Mouse (Mus musculus): Measurements from ENCODE around the gene Sf3b5. TPM values are rescaled to one million over a fixed set of nuclear protein-coding genes. Genes with fewer than 3 reads are reported as not detected.

Sf3b5 gene
- polyA plus RNA-seq, 1 experiment from 2014 or later, result 36.8 TPM

DNA sequence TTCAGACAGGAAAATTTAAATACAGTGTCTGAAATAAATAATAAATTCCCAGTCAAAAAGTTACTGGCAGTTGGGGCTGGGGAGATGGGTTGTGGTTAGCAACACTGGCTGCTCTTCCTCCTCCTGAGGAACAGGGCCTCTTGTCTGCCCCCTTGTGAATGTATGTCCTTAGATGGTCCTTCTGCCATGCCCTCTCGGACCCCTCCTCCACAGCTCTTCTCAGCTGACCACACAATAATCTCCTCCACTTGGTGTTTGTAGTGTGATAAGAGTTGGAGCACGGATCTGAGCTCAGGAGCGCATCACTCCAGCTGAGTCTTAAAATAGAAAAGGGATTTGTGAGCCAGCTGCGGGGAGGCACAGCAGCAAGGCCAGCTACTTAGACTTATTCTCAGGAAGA is 18.2 kb upstream of the Sf3b5 start:
- Histone ChIP-seq H3K9ac (ENCODE audit: low read length) (no peak overlapping the region), H3K36me3 (ENCODE audit: control insufficient read depth, insufficient read depth, low read length) (no peaks in the 10 kb centered on the region), H3K9me3 (replicated peaks; ENCODE audit: control insufficient read depth, low read length) (no peaks in the 10 kb centered on the region), H3K4me3 (ENCODE audit: low read depth, low read length) (no peak overlapping the region), H3K27ac (ENCODE audit: low read depth, low read length) (no peak overlapping the region), H3K27me3 (replicated peaks; ENCODE audit: control insufficient read depth, insufficient read depth, low read length) (no peaks in the 10 kb centered on the region), H3K4me1 (ENCODE audit: control insufficient read depth, insufficient read depth, low read length) (no peaks in the 10 kb centered on the region), H3K4me2 (ENCODE audit: low read length) (no peak overlapping the region)
- DNase-seq (ENCODE audit: low spot score) (no peak), ATAC-seq (no peak)
- WGBS, result 55% methylated on average over 4 of the region's 4 CpGs

- ATAC-seq, result no peak
These were observed 13.2 kb upstream of the Sf3b5 start for GRCm38 (mm10) chr10:12991953-12992352.

GRCm38 (mm10) chr10:12993411-12994039 is 11.6 kb upstream of the Sf3b5 start:
- Histone ChIP-seq H3K4me2 (ENCODE audit: low read length) (no peak overlapping the region), H3K27ac (ENCODE audit: low read depth, low read length) (no peak overlapping the region), H3K4me3 (ENCODE audit: low read depth, low read length) (no peak overlapping the region), H3K9me3 (replicated peaks; ENCODE audit: control insufficient read depth, low read length) (no peaks in the 10 kb centered on the region), H3K27me3 (replicated peaks; ENCODE audit: control insufficient read depth, insufficient read depth, low read length) (no peaks in the 10 kb centered on the region), H3K36me3 (ENCODE audit: control insufficient read depth, insufficient read depth, low read length) (no peaks in the 10 kb centered on the region), H3K9ac (ENCODE audit: low read length) (no peak overlapping the region), H3K4me1 (ENCODE audit: control insufficient read depth, insufficient read depth, low read length) (no peaks in the 10 kb centered on the region)
- ATAC-seq (no peak), DNase-seq (ENCODE audit: low spot score) (no peak)
- WGBS, result 89% methylated on average over 25 of the region's 25 CpGs

More at GRCm38 (mm10) chr10:12991953-12992352, 13.2 kb upstream of the Sf3b5 start:
- no peaks in the 10 kb centered on the region for H3K36me3 ChIP-seq (ENCODE audit: control insufficient read depth, insufficient read depth, low read length)
- no peak overlapping the region for H3K4me3 ChIP-seq (ENCODE audit: low read depth, low read length)
- H3K4me1 ChIP-seq (ENCODE audit: control insufficient read depth, insufficient read depth, low read length), result no peaks in the 10 kb centered on the region
- no peak overlapping the region for H3K9ac ChIP-seq (ENCODE audit: low read length)
- H3K27me3 ChIP-seq (replicated peaks; ENCODE audit: control insufficient read depth, insufficient read depth, low read length), result no peaks in the 10 kb centered on the region
- no peaks in the 10 kb centered on the region for H3K9me3 ChIP-seq (replicated peaks; ENCODE audit: control insufficient read depth, low read length)
- WGBS, result 83% methylated on average over 5 of the region's 5 CpGs
- no peak overlapping the region for H3K27ac ChIP-seq (ENCODE audit: low read depth, low read length)
- no peak for DNase-seq (ENCODE audit: low spot score)
- H3K4me2 ChIP-seq (ENCODE audit: low read length), result no peak overlapping the region

DNA sequence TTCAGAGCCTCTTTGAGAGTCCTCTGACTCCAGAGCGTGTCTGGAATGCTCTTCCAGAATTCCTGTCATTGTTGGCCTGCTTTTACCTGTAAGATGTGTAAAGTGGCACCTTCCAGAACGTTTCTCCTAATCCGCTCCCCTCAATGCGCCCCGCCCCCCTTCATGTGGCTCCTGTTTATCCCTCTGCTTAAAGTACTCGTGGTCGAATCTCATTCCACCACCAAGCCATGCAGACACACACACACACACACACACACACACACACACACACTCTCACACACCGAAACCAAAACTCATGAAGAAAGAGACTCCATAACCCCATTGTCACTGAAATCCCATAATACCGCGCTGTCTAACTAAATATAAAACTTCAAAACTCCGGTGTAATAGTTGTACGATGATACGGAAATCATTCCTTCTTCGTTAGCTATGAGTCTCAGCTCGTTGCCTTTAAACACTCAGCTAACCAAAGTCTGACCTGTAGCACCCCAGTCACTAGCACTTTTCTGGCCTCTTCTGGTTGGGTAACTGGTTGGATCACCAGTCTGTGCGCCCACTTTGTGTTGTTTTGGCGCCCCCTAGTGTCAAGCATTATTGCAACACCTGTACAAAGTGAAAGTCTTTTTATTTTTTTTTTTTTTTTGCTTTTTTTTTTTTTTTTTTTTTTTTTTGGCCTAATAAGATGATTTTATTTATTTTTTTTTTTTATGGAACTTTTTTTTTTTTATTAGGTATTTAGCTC is 8.2 kb upstream of the Sf3b5 start:
- H3K9me3 ChIP-seq (replicated peaks; ENCODE audit: control insufficient read depth, low read length), result no peaks in the 10 kb centered on the region
- 47% methylated on average over 17 of the region's 17 CpGs for WGBS

GRCm38 (mm10) chr10:13007876-13008736 is 3.0 kb downstream of the Sf3b5 start:
- DNase-seq (ENCODE audit: low spot score), result peak; percentile 99
- Histone ChIP-seq H3K4me1 (ENCODE audit: control insufficient read depth, insufficient read depth, low read length) (peaks cover 10% of the 10 kb centered on the region), H3K9me3 (replicated peaks; ENCODE audit: control insufficient read depth, low read length) (no peaks in the 10 kb centered on the region), H3K27me3 (replicated peaks; ENCODE audit: control insufficient read depth, insufficient read depth, low read length) (no peaks in the 10 kb centered on the region), H3K27ac (ENCODE audit: low read depth, low read length) (peak overlapping the region; percentile 75; the same call in 1 of the 2 replicates), H3K4me2 (ENCODE audit: low read length) (peak overlapping the region; percentile 71), H3K9ac (ENCODE audit: low read length) (peak overlapping the region; percentile 83), H3K36me3 (ENCODE audit: control insufficient read depth, insufficient read depth, low read length) (no peaks in the 10 kb centered on the region), H3K4me3 (ENCODE audit: low read depth, low read length) (peak overlapping the region; percentile 82)
- peak; percentile 100 for ATAC-seq
- whole genome bisulfite sequencing, result 4% methylated on average over 52 of the region's 52 CpGs

More for the DNA sequence above, 8.2 kb upstream of the Sf3b5 start:
- no peak overlapping the region for H3K9ac ChIP-seq (ENCODE audit: low read length)
- H3K27me3 ChIP-seq (replicated peaks; ENCODE audit: control insufficient read depth, insufficient read depth, low read length), result no peaks in the 10 kb centered on the region
- no peak overlapping the region for H3K4me3 ChIP-seq (ENCODE audit: low read depth, low read length)
- no peaks in the 10 kb centered on the region for H3K4me1 ChIP-seq (ENCODE audit: control insufficient read depth, insufficient read depth, low read length)
- DNase-seq (ENCODE audit: low spot score) (peak; percentile 90), ATAC-seq (peak; percentile 89)
- no peaks in the 10 kb centered on the region for H3K36me3 ChIP-seq (ENCODE audit: control insufficient read depth, insufficient read depth, low read length)
- no peak overlapping the region for H3K27ac ChIP-seq (ENCODE audit: low read depth, low read length)
- no peak overlapping the region for H3K4me2 ChIP-seq (ENCODE audit: low read length)

GRCm38 (mm10) chr10:13008737-13009121 is 3.6 kb downstream of the Sf3b5 start:
- Histone ChIP-seq H3K27ac (ENCODE audit: low read depth, low read length) (peak overlapping the region; percentile 75; the same call in 1 of the 2 replicates), H3K27me3 (replicated peaks; ENCODE audit: control insufficient read depth, insufficient read depth, low read length) (no peaks in the 10 kb centered on the region), H3K9me3 (replicated peaks; ENCODE audit: control insufficient read depth, low read length) (no peaks in the 10 kb centered on the region), H3K4me2 (ENCODE audit: low read length) (peak overlapping the region; percentile 71), H3K36me3 (ENCODE audit: control insufficient read depth, insufficient read depth, low read length) (no peaks in the 10 kb centered on the region), H3K9ac (ENCODE audit: low read length) (peak overlapping the region; percentile 83), H3K4me1 (ENCODE audit: control insufficient read depth, insufficient read depth, low read length) (peaks cover 10% of the 10 kb centered on the region), H3K4me3 (ENCODE audit: low read depth, low read length) (peak overlapping the region; percentile 82)
- DNase-seq (ENCODE audit: low spot score) (no peak), ATAC-seq (peak; percentile 24)
- WGBS, result 2% methylated on average over 29 of the region's 29 CpGs

DNA sequence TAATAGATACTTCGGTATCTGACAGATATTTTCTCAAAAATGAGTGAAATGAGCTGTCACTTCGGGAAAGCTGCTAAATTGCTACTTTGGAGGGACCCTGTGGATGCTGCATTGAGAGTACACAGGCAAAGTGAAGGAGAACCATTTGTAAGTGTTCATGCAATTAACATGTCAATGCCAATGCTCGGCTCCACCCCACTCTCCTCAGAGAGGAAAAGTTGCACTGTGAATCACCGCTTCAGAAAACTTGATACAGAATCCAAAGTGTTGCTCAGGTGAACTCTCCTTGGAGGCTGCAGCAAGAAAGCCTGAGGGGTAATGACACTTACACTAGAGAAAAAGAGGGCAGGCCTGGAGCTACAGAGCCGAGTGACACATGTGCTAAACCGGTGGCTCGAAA is 8.9 kb downstream of the Sf3b5 start:
- WGBS, result 64% methylated on average over 7 of the region's 7 CpGs
- Histone ChIP-seq H3K9ac (ENCODE audit: low read length) (no peak overlapping the region), H3K27ac (ENCODE audit: low read depth, low read length) (no peak overlapping the region), H3K36me3 (ENCODE audit: control insufficient read depth, insufficient read depth, low read length) (no peaks in the 10 kb centered on the region), H3K4me3 (ENCODE audit: low read depth, low read length) (no peak overlapping the region), H3K9me3 (replicated peaks; ENCODE audit: control insufficient read depth, low read length) (no peaks in the 10 kb centered on the region), H3K27me3 (replicated peaks; ENCODE audit: control insufficient read depth, insufficient read depth, low read length) (no peaks in the 10 kb centered on the region), H3K4me1 (ENCODE audit: control insufficient read depth, insufficient read depth, low read length) (peaks cover 10% of the 10 kb centered on the region), H3K4me2 (ENCODE audit: low read length) (no peak overlapping the region)
- no peak for DNase-seq (ENCODE audit: low spot score)
- no peak for ATAC-seq

- DNase-seq (ENCODE audit: low spot score) (peak; percentile 90), ATAC-seq (peak; percentile 72)
- 31% methylated on average over 4 of the region's 4 CpGs for WGBS
- Histone ChIP-seq H3K4me2 (ENCODE audit: low read length) (no peak overlapping the region), H3K9me3 (replicated peaks; ENCODE audit: control insufficient read depth, low read length) (no peaks in the 10 kb centered on the region), H3K9ac (ENCODE audit: low read length) (no peak overlapping the region), H3K27me3 (replicated peaks; ENCODE audit: control insufficient read depth, insufficient read depth, low read length) (no peaks in the 10 kb centered on the region), H3K27ac (ENCODE audit: low read depth, low read length) (no peak overlapping the region), H3K4me3 (ENCODE audit: low read depth, low read length) (no peak overlapping the region), H3K4me1 (ENCODE audit: control insufficient read depth, insufficient read depth, low read length) (no peaks in the 10 kb centered on the region), H3K36me3 (ENCODE audit: control insufficient read depth, insufficient read depth, low read length) (no peaks in the 10 kb centered on the region)
These were observed 11.4 kb downstream of the Sf3b5 start for GRCm38 (mm10) chr10:13016573-13016972.

Data from forebrain, embryonic 14.5 days (tissue).